Mouse (Mus musculus) megakaryocyte, embryonic 14.5 days (primary cell): ENCODE measurements around the gene Sf3b3. TPM values are rescaled to one million over a fixed set of nuclear protein-coding genes. Genes with fewer than 3 reads are reported as not detected.
A peak's percentile ranks its signal among the peaks of the same experiment; 100 is the strongest.

Experiments
- H3K27me3 ChIP-seq: replicated peaks from 2 replicates; pipeline ENCODE3; 2012; ENCODE audit warnings: inconsistent platforms
- H3K36me3 ChIP-seq: replicated peaks from 2 replicates; pipeline ENCODE3; 2012; ENCODE audit warnings: low read length, inconsistent platforms, mixed read lengths
- H3K4me1 ChIP-seq: 2 replicates; pipeline ENCODE4 v1.6.1; 2012; ENCODE audit warnings: inconsistent platforms
- H3K4me3 ChIP-seq: replicated peaks from 2 replicates; pipeline ENCODE3; 2012; ENCODE audit warnings: moderate library complexity, mild to moderate bottlenecking, inconsistent platforms
- H3K9me3 ChIP-seq: 2 replicates; pipeline ENCODE4 v1.6.1; 2012; ENCODE audit warnings: inconsistent platforms
- FLI1 ChIP-seq: IDR thresholded peaks from 2 replicates; pipeline ENCODE4 v1.6.1; 2012; ENCODE audit warnings: low read length, inconsistent platforms, mixed read lengths
- GATA1 ChIP-seq: IDR thresholded peaks from 3 replicates; pipeline ENCODE4 v1.6.1; 2012; ENCODE audit warnings: mixed read lengths, low read length, inconsistent platforms, borderline replicate concordance
- polyA plus RNA-seq: library from polyadenylated mRNA; stranded (reverse); fragments of >175 nt; gene quantifications from 2 replicates; pipeline ENCODE4 v1.2.3, GENCODE M21; 2012; ENCODE audit warnings: low replicate concordance; ENCODE audit not compliant: insufficient read depth

Gene Sf3b3
- polyA plus RNA-seq, 1 experiment, result 3.4 TPM

- H3K27me3 ChIP-seq, result no peaks in the 10 kb centered on the region
- H3K4me1 ChIP-seq, result peaks cover 10% of the 10 kb centered on the region
- no peaks in the 10 kb centered on the region for H3K9me3 ChIP-seq
- TF ChIP-seq FLI1 (no peak), GATA1 (no peak)
- H3K36me3 ChIP-seq, result peaks cover 78% of the 10 kb centered on the region
- no peak overlapping the region for H3K4me3 ChIP-seq
These were observed 4.6 kb upstream of the Sf3b3 start for GRCm38 (mm10) chr8:110851186-110851585.

GRCm38 (mm10) chr8:110847645-110848495 lies 1.3 kb upstream of the Sf3b3 start:
- Histone ChIP-seq H3K27me3 (no peaks in the 10 kb centered on the region), H3K9me3 (no peaks in the 10 kb centered on the region), H3K4me1 (peaks cover 38% of the 10 kb centered on the region), H3K36me3 (peaks cover 64% of the 10 kb centered on the region), H3K4me3 (peak overlapping the region; percentile 99)
- TF ChIP-seq FLI1 (no peak), GATA1 (no peak)

GRCm38 (mm10) chr8:110847171-110847549 lies 573 bp upstream of the Sf3b3 start:
- H3K27me3 ChIP-seq, result no peaks in the 10 kb centered on the region
- H3K9me3 ChIP-seq, result no peaks in the 10 kb centered on the region
- peaks cover 64% of the 10 kb centered on the region for H3K36me3 ChIP-seq
- no peak for TF ChIP-seq GATA1
- TF ChIP-seq FLI1, result no peak
- peak overlapping the region; percentile 99 for H3K4me3 ChIP-seq
- H3K4me1 ChIP-seq, result peaks cover 44% of the 10 kb centered on the region

GRCm38 (mm10) chr8:110845821-110846404 lies 674 bp downstream of the Sf3b3 start:
- H3K4me3 ChIP-seq, result peak overlapping the region; percentile 99
- no peak for TF ChIP-seq GATA1
- TF ChIP-seq FLI1, result no peak
- peaks cover 64% of the 10 kb centered on the region for H3K36me3 ChIP-seq
- no peaks in the 10 kb centered on the region for H3K9me3 ChIP-seq
- H3K4me1 ChIP-seq, result peaks cover 44% of the 10 kb centered on the region
- no peaks in the 10 kb centered on the region for H3K27me3 ChIP-seq

- TF ChIP-seq FLI1, result no peak
- no peak for TF ChIP-seq GATA1
- Histone ChIP-seq H3K27me3 (no peaks in the 10 kb centered on the region), H3K9me3 (no peaks in the 10 kb centered on the region), H3K36me3 (peaks cover 64% of the 10 kb centered on the region), H3K4me3 (peak overlapping the region; percentile 99), H3K4me1 (peaks cover 44% of the 10 kb centered on the region)
These were observed 1.6 kb downstream of the Sf3b3 start for GRCm38 (mm10) chr8:110844941-110845340.

- H3K27me3 ChIP-seq, result no peaks in the 10 kb centered on the region
- H3K4me3 ChIP-seq, result peak overlapping the region; percentile 69
- TF ChIP-seq GATA1, result no peak
- no peak for TF ChIP-seq FLI1
- peaks cover 65% of the 10 kb centered on the region for H3K36me3 ChIP-seq
- H3K9me3 ChIP-seq, result no peaks in the 10 kb centered on the region
- peaks cover 41% of the 10 kb centered on the region for H3K4me1 ChIP-seq
These were observed 3.4 kb downstream of the Sf3b3 start for GRCm38 (mm10) chr8:110843207-110843606.

GRCm38 (mm10) chr8:110842012-110842574 lies 4.5 kb downstream of the Sf3b3 start:
- H3K36me3 ChIP-seq, result peaks cover 76% of the 10 kb centered on the region
- no peaks in the 10 kb centered on the region for H3K9me3 ChIP-seq
- TF ChIP-seq FLI1 (no peak), GATA1 (no peak)
- H3K27me3 ChIP-seq, result no peaks in the 10 kb centered on the region
- H3K4me1 ChIP-seq, result peaks cover 34% of the 10 kb centered on the region
- no peak overlapping the region for H3K4me3 ChIP-seq

GRCm38 (mm10) chr8:110831956-110832355 lies 14.6 kb downstream of the Sf3b3 start:
- H3K4me1 ChIP-seq, result peaks cover 8% of the 10 kb centered on the region; the same call in 1 of the 2 replicates
- no peaks in the 10 kb centered on the region for H3K9me3 ChIP-seq
- H3K36me3 ChIP-seq, result peaks cover 100% of the 10 kb centered on the region
- no peaks in the 10 kb centered on the region for H3K27me3 ChIP-seq
- TF ChIP-seq GATA1 (no peak), FLI1 (no peak)
- H3K4me3 ChIP-seq, result no peak overlapping the region

GRCm38 (mm10) chr8:110828511-110828910 lies 18.1 kb downstream of the Sf3b3 start:
- TF ChIP-seq FLI1 (no peak), GATA1 (no peak)
- Histone ChIP-seq H3K4me3 (no peak overlapping the region), H3K36me3 (peaks cover 100% of the 10 kb centered on the region)

GRCm38 (mm10) chr8:110824861-110825260 lies 21.7 kb downstream of the Sf3b3 start:
- Histone ChIP-seq H3K27me3 (no peaks in the 10 kb centered on the region), H3K36me3 (peaks cover 100% of the 10 kb centered on the region), H3K4me3 (no peak overlapping the region), H3K9me3 (no peaks in the 10 kb centered on the region), H3K4me1 (peaks cover 11% of the 10 kb centered on the region; the same call in 1 of the 2 replicates)
- no peak for TF ChIP-seq GATA1
- no peak for TF ChIP-seq FLI1

More at GRCm38 (mm10) chr8:110828511-110828910, 18.1 kb downstream of the Sf3b3 start:
- H3K27me3 ChIP-seq, result no peaks in the 10 kb centered on the region
- H3K9me3 ChIP-seq, result no peaks in the 10 kb centered on the region
- peaks cover 11% of the 10 kb centered on the region; the same call in 1 of the 2 replicates for H3K4me1 ChIP-seq
